Mouse (Mus musculus): ENCODE measurements around the gene Gprasp1.

The Gprasp1 gene

GRCm38 (mm10) chrX:135838521-135839360 lies 96.2 kb downstream of the Gprasp1 start, which contains the start of gene Gprasp2:
Gprasp2 (plus strand) TSS chrX:135839034.
- DNase-seq = peak; percentile 59

DNA sequence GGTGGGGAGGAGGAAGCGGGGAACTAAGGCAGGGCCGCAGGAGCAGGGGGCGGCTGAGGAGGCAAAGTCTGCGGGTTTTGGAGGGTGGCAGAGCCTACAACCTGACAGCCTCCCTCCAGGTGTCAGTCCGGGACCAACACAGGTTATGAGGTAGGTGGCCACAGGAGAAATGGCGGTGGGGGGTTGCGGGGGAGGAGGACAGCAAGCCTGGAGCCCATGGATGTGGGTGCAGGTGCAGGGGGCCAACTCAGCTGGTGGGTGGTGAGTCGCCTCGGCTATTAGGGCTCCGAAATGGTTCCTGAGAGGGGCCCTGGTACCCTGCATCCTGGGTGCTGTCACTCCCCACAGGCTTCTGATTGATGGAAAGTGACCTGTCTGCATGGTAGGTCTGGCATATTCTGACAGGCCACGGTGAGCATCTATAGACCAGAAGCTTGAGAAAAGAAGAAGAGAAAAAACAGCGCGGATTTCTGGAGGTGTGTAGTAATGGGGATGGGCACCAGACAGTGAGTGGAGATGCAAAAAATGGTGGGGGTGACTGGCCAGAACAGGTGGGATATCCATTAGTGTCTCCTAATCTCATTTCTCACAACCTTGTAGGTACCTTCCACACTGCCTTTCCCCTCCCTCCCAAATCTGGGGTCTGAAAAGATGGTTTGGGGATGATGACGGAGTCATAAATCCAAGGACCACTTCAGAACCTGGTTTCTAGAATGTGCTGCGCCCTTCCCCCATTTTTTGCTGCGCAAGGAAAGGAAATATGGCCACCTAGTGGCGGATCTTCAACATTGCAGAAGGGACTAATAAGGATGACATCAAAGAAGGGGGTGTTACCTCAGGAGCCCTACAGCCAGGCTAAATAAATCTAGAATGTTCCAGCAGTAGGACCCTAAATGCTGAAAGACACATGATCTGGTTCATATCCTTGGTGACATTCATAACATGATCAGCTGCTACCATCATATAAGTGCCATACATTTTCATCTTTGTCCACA lies 97.2 kb downstream of the Gprasp1 start:
- DNase-seq = peak; percentile 54
